Mouse (Mus musculus) spleen, adult 2 months (tissue): ENCODE results near the gene Kcnab1.
A peak's percentile ranks its signal among the peaks of the same experiment; 100 is the strongest.

Experiments used
- CTCF ChIP-seq: fragments of 200-500 bp; IDR thresholded peaks from 2 replicates; pipeline ENCODE4 v1.5.1; 2011; ENCODE audit warnings: mild to moderate bottlenecking, inconsistent platforms; ENCODE audit not compliant: insufficient read depth, insufficient read length, insufficient replicate concordance; ENCODE audit errors: extremely low read depth
- POLR2A ChIP-seq: fragments of 200-500 bp; IDR thresholded peaks from 2 replicates; pipeline ENCODE4 v1.6.1; 2011; ENCODE audit warnings: low read depth, low read length, inconsistent platforms

GRCm38 (mm10) chr3:65392421-65392817 lies 283.2 kb downstream of the Kcnab1 start, which contains the start of gene Ssr3:
- TF ChIP-seq POLR2A (peak; percentile 63), CTCF (no peak)
